Mouse (Mus musculus) ES-E14 (cell line): ENCODE data around the gene Arhgap17.
A peak's percentile ranks its signal among the peaks of the same experiment; 100 is the strongest.

Source experiments
- CHD2 ChIP-seq: IDR thresholded peaks from 2 replicates; pipeline ENCODE4 v1.6.1; 2014; ENCODE audit warnings: mild to moderate bottlenecking, low read depth, low read length, inconsistent platforms
- HCFC1 ChIP-seq: IDR thresholded peaks from 2 replicates; pipeline ENCODE4 v1.6.1; 2012; ENCODE audit warnings: low read length, inconsistent platforms, borderline replicate concordance; ENCODE audit not compliant: insufficient read depth
- MAFK ChIP-seq: IDR thresholded peaks from 2 replicates; pipeline ENCODE4 v1.6.1; 2014; ENCODE audit warnings: mild to moderate bottlenecking, low read depth, low read length, inconsistent platforms; ENCODE audit not compliant: insufficient read depth
- ZC3H11A ChIP-seq: IDR thresholded peaks from 2 replicates; pipeline ENCODE4 v1.6.1; 2012; ENCODE audit warnings: low read depth, mild to moderate bottlenecking, inconsistent platforms, low read length, borderline replicate concordance
- ZNF384 ChIP-seq: IDR thresholded peaks from 2 replicates; pipeline ENCODE4 v1.6.1; 2012; ENCODE audit warnings: low read depth, low read length, inconsistent platforms

DNA sequence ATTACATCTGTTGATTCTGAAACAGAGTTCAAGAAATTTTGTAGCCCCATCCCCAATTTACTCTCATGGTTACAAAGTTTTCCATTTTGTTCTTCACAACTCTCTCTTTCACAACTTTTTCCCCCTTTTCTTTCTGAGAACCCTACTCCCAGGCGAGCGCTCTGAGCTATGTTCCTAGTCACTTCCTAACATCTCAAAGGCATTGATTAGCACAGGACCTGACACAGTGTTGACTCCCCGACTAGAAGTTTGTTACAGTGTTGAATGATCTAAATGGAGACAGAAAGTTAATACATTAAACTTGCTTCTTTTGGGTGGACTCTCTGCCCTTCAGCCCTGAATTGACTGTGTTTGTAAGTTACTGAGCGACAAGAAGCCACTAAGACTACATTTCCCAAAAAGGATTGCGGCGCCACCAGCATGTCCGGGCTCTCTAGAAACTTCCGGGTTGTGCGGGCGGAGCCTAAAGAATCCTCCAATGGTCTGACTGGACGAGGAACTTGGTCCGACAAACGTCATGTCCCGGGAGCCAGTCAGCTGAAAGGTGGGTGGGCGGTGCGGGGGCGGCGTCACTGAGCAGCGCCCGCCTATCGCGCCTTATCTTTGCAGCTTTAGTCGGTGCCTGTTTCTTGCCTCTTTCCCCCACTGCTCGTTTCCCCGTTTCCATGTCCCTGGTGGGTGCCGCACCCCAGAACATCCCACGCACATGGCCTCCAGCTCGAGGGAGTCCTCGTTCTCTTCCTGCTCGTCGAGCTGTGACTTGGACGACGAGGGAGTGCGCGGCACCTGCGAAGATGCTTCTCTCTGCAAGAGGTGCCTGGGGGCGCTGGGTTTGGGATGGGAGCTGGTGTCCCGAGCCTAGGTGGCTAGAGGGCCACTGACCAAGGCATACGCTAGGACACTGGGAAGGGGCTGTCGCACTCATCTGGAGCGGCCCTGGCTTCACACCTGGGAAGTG is 8.0 kb upstream of the Arhgap17 start:
- TF ChIP-seq MAFK (no peak), ZNF384 (no peak), HCFC1 (peak; percentile 88), ZC3H11A (no peak), CHD2 (no peak)
